Mouse (Mus musculus) bone marrow, adult 2 months (tissue): ENCODE data around the gene Myl3.

Source experiments
- CTCF ChIP-seq: fragments of 200-500 bp; IDR thresholded peaks from 2 replicates; pipeline ENCODE4 v1.5.1; 2011; ENCODE audit warnings: low read length, control low read depth; ENCODE audit not compliant: control insufficient read depth, insufficient read depth
- POLR2A ChIP-seq: fragments of 200-500 bp; IDR thresholded peaks from 2 replicates; pipeline ENCODE4 v1.6.1; 2011; ENCODE audit warnings: low read depth, mild to moderate bottlenecking, control low read depth, low read length, borderline replicate concordance; ENCODE audit not compliant: control insufficient read depth

- TF ChIP-seq CTCF (no peak), POLR2A (no peak)
These were observed 29.1 kb upstream of the Myl3 start for GRCm38 (mm10) chr9:110712545-110712944.
